Mouse (Mus musculus): ENCODE measurements at regions not wholly inside any gene's neighbourhood (a gene's known extent, or its start where the extent isn't known, plus 50 kb on each side); places are given as distances from the start of the nearest gene placed in this dataset.

- peak; percentile 95 to 98 for DNase-seq
These were observed 349.4 kb upstream of the Auts2 start for GRCm38 (mm10) chr5:132892591-132892990.

- peak; percentile 40 to 84 for DNase-seq
These were observed 341.0 kb upstream of the Auts2 start for GRCm38 (mm10) chr5:132884130-132884529.

DNA sequence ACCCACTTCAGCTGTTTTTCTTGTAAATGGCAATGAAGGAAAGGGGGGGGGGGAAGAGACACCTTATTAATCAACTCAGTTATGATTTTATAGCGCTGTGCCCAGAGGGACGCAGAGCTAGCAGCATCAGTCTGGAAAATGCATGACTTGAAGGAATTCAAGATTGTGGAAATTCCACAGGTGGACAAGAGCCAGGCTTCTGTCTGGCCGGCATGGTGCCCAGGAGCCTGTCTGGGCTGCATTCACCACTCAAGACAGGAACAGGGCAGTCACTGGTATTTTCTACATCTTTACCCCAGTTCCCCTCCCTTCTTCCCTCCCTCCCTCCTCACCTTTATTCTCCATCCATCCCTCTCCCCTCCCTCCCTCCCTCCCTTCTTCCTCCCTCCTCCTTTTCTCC is 339.1 kb upstream of the Auts2 start:
- DNase-seq, result peak; percentile 62 to 85

DNA sequence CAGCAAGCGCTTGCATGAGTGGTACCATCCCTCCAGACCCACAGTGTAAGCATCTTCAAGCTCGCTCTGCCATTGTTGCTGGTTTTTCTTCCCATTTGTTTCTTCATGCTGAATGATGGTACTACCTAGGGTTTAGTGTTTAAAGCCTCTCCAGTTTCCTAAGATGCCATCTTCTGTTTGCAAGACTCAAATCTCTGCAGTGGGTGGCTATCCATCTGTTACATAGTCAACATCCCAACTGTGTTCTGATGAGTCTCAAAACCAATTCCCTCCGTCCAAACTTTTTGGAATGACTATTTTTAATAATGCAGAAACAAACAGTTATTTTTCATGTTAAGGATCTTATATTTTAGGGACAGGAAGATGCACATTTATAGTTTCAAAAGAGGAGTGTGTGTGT is 338.0 kb upstream of the Auts2 start:
- DNase-seq, result no peak

- DNase-seq, result no peak
These were observed 333.2 kb upstream of the Auts2 start for GRCm38 (mm10) chr5:132876336-132876840.

GRCm38 (mm10) chr5:132858846-132859510 is 315.8 kb upstream of the Auts2 start:
- no peak for DNase-seq

GRCm38 (mm10) chr5:132855619-132856510 is 312.7 kb upstream of the Auts2 start:
- peak; percentile 15 to 53 for DNase-seq

DNA sequence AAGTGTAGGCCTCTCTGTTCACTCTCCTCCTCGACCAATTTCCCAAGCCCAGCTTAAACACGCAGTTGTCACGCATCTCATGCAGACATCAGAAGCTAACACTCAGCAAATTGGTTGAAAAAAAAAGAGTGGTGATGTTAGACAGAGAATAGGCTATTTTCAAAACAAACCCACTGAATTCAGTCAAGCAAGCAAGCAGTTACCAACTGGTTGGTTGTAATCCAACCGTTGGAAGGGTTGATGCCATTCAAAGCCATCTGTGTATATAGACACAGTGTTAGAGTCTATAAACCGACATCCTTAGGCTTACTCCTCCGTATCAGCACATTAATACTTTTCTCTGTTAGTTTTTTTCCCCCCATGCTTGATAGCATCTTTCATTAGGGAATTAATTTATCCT is 307.6 kb upstream of the Auts2 start:
- peak in 1 of 2 experiments; percentile 33 for DNase-seq

DNA sequence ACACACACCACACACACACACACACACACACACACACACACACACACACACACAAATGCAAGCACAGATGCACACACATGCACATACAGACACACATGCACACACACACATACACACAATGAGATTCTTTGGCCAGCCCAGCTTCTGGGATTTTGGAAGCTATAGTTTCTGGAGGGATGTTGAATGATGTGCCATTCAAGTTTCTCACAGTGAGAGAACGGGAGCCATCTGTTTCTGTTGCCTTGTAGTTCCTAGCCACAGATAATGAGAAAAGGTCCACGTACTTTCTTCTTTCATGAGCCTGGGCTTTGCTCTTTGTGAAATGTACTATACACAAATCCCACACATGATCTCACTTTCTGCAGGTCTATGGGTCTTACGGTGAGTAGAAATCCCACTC is 304.9 kb upstream of the Auts2 start:
- no peak for DNase-seq

DNA sequence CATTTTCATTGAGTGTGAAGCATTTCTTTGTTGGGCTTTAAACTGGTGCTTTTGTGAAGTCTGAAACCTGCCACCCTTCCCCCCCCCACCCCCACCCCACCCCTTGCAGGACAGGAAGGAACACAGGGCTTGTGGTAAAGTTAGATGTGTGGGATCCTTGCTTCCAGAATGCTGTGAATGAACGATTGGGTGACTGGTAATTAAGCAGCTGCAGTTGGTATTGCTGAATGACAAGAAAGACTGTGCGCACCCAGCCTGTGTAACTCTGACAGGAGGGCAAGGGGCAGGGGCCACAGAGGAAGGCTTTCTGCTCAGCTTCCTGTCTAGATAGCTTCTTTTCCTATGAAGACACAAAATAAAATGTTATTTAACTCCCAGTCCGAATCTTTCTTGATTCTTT is 300.1 kb upstream of the Auts2 start:
- DNase-seq, result no peak

DNA sequence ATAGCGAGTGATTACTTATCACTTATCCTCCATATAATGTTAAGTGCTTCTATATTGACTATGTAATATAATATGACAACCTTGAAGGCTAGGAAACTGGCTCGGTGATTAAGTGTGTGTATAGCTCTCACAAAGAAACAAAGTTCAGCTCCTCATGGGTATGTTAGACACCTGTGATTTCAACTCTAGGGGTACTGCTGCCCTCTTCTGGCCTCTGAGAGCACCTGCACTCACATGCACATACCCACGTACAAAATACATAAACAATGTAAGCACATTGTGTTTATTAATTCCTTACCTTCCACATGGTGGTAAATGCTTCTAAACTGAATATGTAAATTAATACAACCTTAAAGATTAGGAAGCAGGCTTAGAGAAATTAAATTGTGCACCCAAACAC is 298.6 kb upstream of the Auts2 start:
- DNase-seq, result no peak

GRCm38 (mm10) chr5:132837420-132837819 is 294.3 kb upstream of the Auts2 start:
- DNase-seq, result no peak

DNA sequence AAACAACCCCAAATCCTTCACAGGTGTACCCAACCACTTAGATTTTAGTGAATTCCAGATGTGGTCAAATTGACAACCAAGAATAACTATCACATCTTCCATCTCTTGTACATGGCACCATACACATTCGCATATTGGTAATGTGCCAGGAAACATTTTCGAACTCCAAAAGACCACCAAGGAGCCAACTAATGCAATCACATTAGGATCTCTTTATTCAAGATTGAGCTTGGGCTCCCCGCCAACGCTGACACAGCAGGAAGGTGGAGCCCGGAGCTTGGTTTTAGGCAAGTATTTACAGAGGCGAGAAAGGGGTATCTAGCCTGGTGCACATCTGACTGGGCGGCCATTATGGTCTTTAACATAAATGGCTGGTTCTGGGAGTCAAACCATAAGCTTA is 285.8 kb upstream of the Auts2 start:
- peak in 1 of 2 experiments; percentile 24 for DNase-seq

DNA sequence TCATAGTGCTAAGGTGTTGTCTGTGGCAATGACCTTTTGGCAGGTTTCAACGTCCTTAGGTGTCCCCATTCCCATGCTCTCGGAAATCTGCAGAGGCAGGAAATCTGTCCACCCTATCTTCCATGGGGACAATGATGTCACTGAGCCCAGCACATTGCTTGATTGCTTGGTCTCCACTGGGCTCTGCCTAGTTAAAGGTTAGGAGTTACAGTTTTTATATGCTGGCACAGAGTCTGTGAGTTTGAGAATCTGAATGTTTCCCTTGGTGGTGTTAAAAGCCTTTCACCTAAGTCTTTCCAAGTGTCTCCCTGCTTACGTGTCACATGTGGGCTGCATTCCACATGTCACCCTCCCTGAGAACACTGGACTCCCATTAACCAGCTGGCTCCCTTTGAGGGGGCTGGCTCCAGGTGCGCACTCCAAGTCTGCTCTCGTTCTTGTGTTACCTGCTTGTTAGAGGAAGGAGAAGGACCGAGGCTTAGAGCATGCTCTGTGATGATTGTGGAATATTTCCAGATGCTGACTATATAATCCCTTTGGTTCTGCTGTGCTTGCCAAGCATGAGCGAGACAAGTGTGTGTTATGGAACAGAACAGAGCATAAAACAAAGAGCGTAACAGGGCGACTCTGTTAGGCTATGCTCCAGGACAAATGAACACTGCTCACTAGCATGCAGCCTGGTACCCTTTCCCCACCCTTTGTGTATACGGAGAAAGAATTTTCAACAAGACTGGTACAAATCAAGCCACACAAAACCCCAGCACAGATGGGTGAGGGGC is 284.6 kb upstream of the Auts2 start:
- no peak for DNase-seq

DNA sequence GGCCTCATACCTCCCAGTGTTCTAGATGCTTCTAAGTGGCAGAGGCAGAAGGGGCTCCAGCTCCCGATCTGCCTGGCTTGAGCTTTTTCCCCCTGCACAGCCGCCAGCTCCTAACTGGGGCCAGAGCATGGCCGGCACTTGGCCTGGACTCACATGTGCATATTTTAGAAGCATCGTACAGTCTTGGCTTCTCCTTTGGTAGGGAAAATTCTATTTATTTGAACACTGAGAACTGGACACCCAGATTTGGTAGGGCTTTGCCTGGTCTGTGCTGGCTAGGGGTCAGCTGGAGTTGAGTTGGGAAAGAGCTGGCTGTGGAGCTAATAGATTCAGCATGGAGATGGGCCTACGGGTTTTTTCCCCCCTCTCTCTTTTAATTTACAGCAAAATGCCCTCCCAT is 282.9 kb upstream of the Auts2 start:
- peak in 1 of 2 experiments; percentile 9 for DNase-seq

- no peak for DNase-seq
These were observed 274.5 kb upstream of the Auts2 start for GRCm38 (mm10) chr5:132817665-132818064.

DNA sequence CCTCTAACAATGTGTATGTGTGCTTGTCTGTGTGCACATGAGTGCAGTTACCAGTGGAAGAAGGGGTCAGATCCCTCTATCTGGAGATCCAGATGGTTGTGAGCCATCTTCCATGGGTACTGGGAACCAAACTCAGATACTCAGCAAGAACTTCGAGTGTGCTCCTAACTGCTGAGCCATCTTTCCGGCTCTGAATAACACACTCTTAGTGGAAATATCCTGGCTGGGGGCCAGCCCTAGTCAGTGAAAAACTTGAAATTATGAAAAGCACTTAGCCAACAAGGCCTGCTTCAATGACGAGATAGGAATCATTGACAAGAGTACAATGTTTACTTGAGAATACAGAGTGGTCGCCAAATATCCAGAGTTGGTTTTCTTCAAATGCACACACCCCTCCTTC is 266.0 kb upstream of the Auts2 start:
- no peak for DNase-seq

- DNase-seq, result no peak
These were observed 252.9 kb upstream of the Auts2 start for GRCm38 (mm10) chr5:132796061-132796460.

GRCm38 (mm10) chr5:132792484-132792883 is 249.3 kb upstream of the Auts2 start:
- no peak for DNase-seq

DNA sequence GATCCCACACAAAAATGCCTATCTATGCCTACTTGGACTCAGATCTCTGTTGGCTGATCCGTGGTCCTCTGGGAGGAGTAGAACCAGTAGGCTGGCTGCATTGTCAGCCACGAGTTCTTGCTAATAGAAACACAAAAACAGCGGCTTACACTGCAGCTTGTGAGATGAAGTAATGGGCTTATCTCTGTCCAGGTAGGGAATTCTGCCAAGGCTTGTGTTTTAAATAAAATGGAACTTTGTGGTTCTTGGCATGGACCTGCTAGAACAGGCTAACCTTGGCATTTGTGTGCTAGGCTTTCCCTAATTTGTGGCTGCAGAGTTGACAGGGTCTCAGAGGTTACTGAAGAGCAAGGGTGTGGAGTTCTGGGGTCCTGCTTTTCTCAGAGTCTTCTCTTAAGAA is 242.1 kb upstream of the Auts2 start:
- no peak for DNase-seq

- no peak for DNase-seq
These were observed 241.6 kb upstream of the Auts2 start for GRCm38 (mm10) chr5:132784791-132785190.

- DNase-seq, result no peak
These were observed 231.1 kb upstream of the Auts2 start for GRCm38 (mm10) chr5:132774141-132774680.

DNA sequence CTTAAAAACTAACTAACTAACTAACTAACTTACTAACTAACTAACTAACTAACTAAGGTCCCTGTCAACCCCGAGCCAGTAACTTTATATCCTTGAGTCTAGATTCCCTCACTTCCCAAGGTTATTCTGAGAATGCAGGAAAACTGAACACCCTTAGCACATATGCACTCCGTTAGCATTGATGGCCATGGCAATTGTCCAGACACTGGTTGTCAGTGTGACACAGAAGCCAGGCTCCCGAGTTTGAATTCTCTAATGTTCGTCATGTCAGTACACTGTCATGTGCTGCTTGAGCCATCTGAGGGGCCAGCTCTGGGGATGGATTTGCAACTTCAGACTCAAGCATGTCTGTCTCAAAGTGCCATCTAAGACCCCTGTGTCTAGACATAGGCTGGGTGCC is 217.3 kb upstream of the Auts2 start:
- DNase-seq, result peak; percentile 15 to 37
